Mouse (Mus musculus): ENCODE measurements at regions not wholly inside any gene's neighbourhood (a gene's known extent, or its start where the extent isn't known, plus 50 kb on each side); places are given as distances from the start of the nearest gene placed in this dataset.
"Not testable (repeated sequence)": the region's sequence is repeated elsewhere in the genome, so short reads cannot be mapped to it uniquely, and the experiment has no call there.

- no peak; the same call in 1 of the 2 replicates for ATAC-seq (replicated peaks)
- WGBS = 69% methylated on average over 5 of the region's 5 CpGs
Measured at GRCm38 (mm10) chr13:5107454-5107853, 498.5 kb upstream of the Akr1e1 start.

GRCm38 (mm10) chr13:5154911-5155310 lies 545.9 kb upstream of the Akr1e1 start:
- Histone ChIP-seq H3K36me3 (replicated peaks) (no peaks in the 10 kb centered on the region), H3K4me2 (no peak overlapping the region), H3K4me3 (no peak overlapping the region), H3K27me3 (replicated peaks) (no peaks in the 10 kb centered on the region), H3K9ac (no peak overlapping the region), H3K9me3 (no peaks in the 10 kb centered on the region), H3K4me1 (no peaks in the 10 kb centered on the region), H3K27ac (no peak overlapping the region)
- no peak for ATAC-seq (replicated peaks)
- 89% methylated on average over 3 of the region's 3 CpGs for WGBS

More at GRCm38 (mm10) chr13:5107454-5107853, 498.5 kb upstream of the Akr1e1 start:
- H3K9ac ChIP-seq = no peak overlapping the region
- H3K4me1 ChIP-seq = 0 out of 2 replicates have a peak, but pooled peaks cover 2% of the 10 kb centered on the region
- H3K27ac ChIP-seq = no peak overlapping the region
- H3K4me3 ChIP-seq = no peak overlapping the region
- H3K4me2 ChIP-seq = no peak overlapping the region
- H3K9me3 ChIP-seq = no peaks in the 10 kb centered on the region
- H3K27me3 ChIP-seq (replicated peaks) = no peaks in the 10 kb centered on the region
- no peaks in the 10 kb centered on the region for H3K36me3 ChIP-seq (replicated peaks)

GRCm38 (mm10) chr13:5159765-5160684 lies 551.1 kb upstream of the Akr1e1 start:
- no peaks in the 10 kb centered on the region for H3K36me3 ChIP-seq (replicated peaks)
- no peak overlapping the region for H3K27ac ChIP-seq
- ATAC-seq (replicated peaks) = no peak
- 51% methylated on average over 5 of the region's 5 CpGs for WGBS
- no peak overlapping the region for H3K9ac ChIP-seq
- H3K4me3 ChIP-seq = no peak overlapping the region
- no peaks in the 10 kb centered on the region for H3K27me3 ChIP-seq (replicated peaks)
- no peaks in the 10 kb centered on the region for H3K9me3 ChIP-seq
- H3K4me2 ChIP-seq = no peak overlapping the region
- H3K4me1 ChIP-seq = no peaks in the 10 kb centered on the region

GRCm38 (mm10) chr13:5166716-5167115 lies 557.7 kb upstream of the Akr1e1 start:
- ATAC-seq (replicated peaks) = no peak
- H3K27me3 ChIP-seq (replicated peaks) = no peaks in the 10 kb centered on the region
- H3K9me3 ChIP-seq = no peaks in the 10 kb centered on the region
- H3K4me1 ChIP-seq = no peaks in the 10 kb centered on the region
- no peak overlapping the region for H3K9ac ChIP-seq
- no peak overlapping the region for H3K27ac ChIP-seq
- H3K4me2 ChIP-seq = no peak overlapping the region
- H3K36me3 ChIP-seq (replicated peaks) = no peaks in the 10 kb centered on the region
- H3K4me3 ChIP-seq = no peak overlapping the region
- WGBS = 90% methylated on average over 2 of the region's 2 CpGs

GRCm38 (mm10) chr13:5178996-5179395 lies 570.0 kb upstream of the Akr1e1 start:
- 45% methylated on average over 4 of the region's 4 CpGs for WGBS
- H3K4me3 ChIP-seq = no peak overlapping the region
- H3K36me3 ChIP-seq (replicated peaks) = no peaks in the 10 kb centered on the region

GRCm38 (mm10) chr13:5179552-5179951 lies 570.6 kb upstream of the Akr1e1 start:
- peak; percentile 77 for ATAC-seq (replicated peaks)
- Histone ChIP-seq H3K4me1 (peaks cover 3% of the 10 kb centered on the region; the same call in 1 of the 2 replicates), H3K9ac (no peak overlapping the region), H3K36me3 (replicated peaks) (no peaks in the 10 kb centered on the region), H3K27me3 (replicated peaks) (no peaks in the 10 kb centered on the region), H3K27ac (peak overlapping the region; percentile 45; the same call in 1 of the 2 replicates), H3K4me3 (no peak overlapping the region), H3K4me2 (no peak overlapping the region), H3K9me3 (no peaks in the 10 kb centered on the region)
- WGBS = 59% methylated on average over 2 of the region's 2 CpGs

More at GRCm38 (mm10) chr13:5178996-5179395, 570.0 kb upstream of the Akr1e1 start:
- H3K4me2 ChIP-seq = no peak overlapping the region
- ATAC-seq (replicated peaks) = peak; percentile 80
- H3K4me1 ChIP-seq = peaks cover 3% of the 10 kb centered on the region; the same call in 1 of the 2 replicates
- H3K27ac ChIP-seq = peak overlapping the region; percentile 45; the same call in 1 of the 2 replicates
- H3K9me3 ChIP-seq = no peaks in the 10 kb centered on the region
- H3K27me3 ChIP-seq (replicated peaks) = no peaks in the 10 kb centered on the region
- no peak overlapping the region for H3K9ac ChIP-seq

GRCm38 (mm10) chr13:5185237-5185800 lies 576.3 kb upstream of the Akr1e1 start:
- not testable (repeated sequence) for H3K4me1 ChIP-seq; H3K9me3 ChIP-seq; H3K36me3 ChIP-seq (replicated peaks); H3K4me2 ChIP-seq; ATAC-seq (replicated peaks); H3K9ac ChIP-seq; H3K27ac ChIP-seq; H3K27me3 ChIP-seq (replicated peaks); H3K4me3 ChIP-seq
- WGBS = 23% methylated on average over 1 of the region's 1 CpGs

- H3K36me3 ChIP-seq (replicated peaks) = no peaks in the 10 kb centered on the region
- H3K9me3 ChIP-seq = no peaks in the 10 kb centered on the region
- no peak overlapping the region for H3K4me3 ChIP-seq
- H3K4me1 ChIP-seq = no peaks in the 10 kb centered on the region
- ATAC-seq (replicated peaks) = no peak
- WGBS = 86% methylated on average over 1 of the region's 1 CpGs
- no peak overlapping the region for H3K4me2 ChIP-seq
- no peak overlapping the region for H3K27ac ChIP-seq
- no peak overlapping the region for H3K9ac ChIP-seq
- H3K27me3 ChIP-seq (replicated peaks) = no peaks in the 10 kb centered on the region
Measured at GRCm38 (mm10) chr13:5202736-5203135, 593.8 kb upstream of the Akr1e1 start.

- WGBS = 67% methylated on average over 2 of the region's 2 CpGs
- H3K4me1 ChIP-seq = no peaks in the 10 kb centered on the region
- no peak for ATAC-seq (replicated peaks)
- no peak overlapping the region for H3K4me3 ChIP-seq
- no peaks in the 10 kb centered on the region for H3K27me3 ChIP-seq (replicated peaks)
- no peak overlapping the region for H3K4me2 ChIP-seq
- H3K27ac ChIP-seq = no peak overlapping the region
- H3K9ac ChIP-seq = no peak overlapping the region
- H3K36me3 ChIP-seq (replicated peaks) = no peaks in the 10 kb centered on the region
- no peaks in the 10 kb centered on the region for H3K9me3 ChIP-seq
Measured at GRCm38 (mm10) chr13:5204143-5204542, 595.2 kb upstream of the Akr1e1 start.

GRCm38 (mm10) chr13:5211659-5212058 lies 602.7 kb upstream of the Akr1e1 start:
- no peak overlapping the region for H3K4me2 ChIP-seq
- H3K36me3 ChIP-seq (replicated peaks) = no peaks in the 10 kb centered on the region
- no peaks in the 10 kb centered on the region for H3K4me1 ChIP-seq
- H3K27ac ChIP-seq = no peak overlapping the region
- no peak overlapping the region for H3K9ac ChIP-seq
- 73% methylated on average over 1 of the region's 1 CpGs for WGBS
- no peak for ATAC-seq (replicated peaks)
- no peak overlapping the region for H3K4me3 ChIP-seq
- H3K9me3 ChIP-seq = no peaks in the 10 kb centered on the region
- H3K27me3 ChIP-seq (replicated peaks) = no peaks in the 10 kb centered on the region

- H3K4me2 ChIP-seq = no peak overlapping the region
- H3K27ac ChIP-seq = no peak overlapping the region
- no peaks in the 10 kb centered on the region for H3K9me3 ChIP-seq
- 91% methylated on average over 3 of the region's 3 CpGs for WGBS
- H3K4me3 ChIP-seq = no peak overlapping the region
- no peak for ATAC-seq (replicated peaks)
- H3K9ac ChIP-seq = no peak overlapping the region
- H3K36me3 ChIP-seq (replicated peaks) = no peaks in the 10 kb centered on the region
- H3K4me1 ChIP-seq = no peaks in the 10 kb centered on the region
- H3K27me3 ChIP-seq (replicated peaks) = no peaks in the 10 kb centered on the region
Measured at GRCm38 (mm10) chr13:5229476-5229875, 620.5 kb upstream of the Akr1e1 start.

GRCm38 (mm10) chr13:5234232-5234631 lies 625.3 kb upstream of the Akr1e1 start:
- ATAC-seq (replicated peaks) = peak; percentile 80
- Histone ChIP-seq H3K27ac (no peak overlapping the region), H3K4me3 (no peak overlapping the region), H3K9ac (no peak overlapping the region), H3K4me2 (no peak overlapping the region), H3K9me3 (no peaks in the 10 kb centered on the region), H3K4me1 (no peaks in the 10 kb centered on the region), H3K36me3 (replicated peaks) (no peaks in the 10 kb centered on the region), H3K27me3 (replicated peaks) (no peaks in the 10 kb centered on the region)
- WGBS = 70% methylated on average over 3 of the region's 3 CpGs

Measured in midbrain, embryonic 15.5 days (tissue).